Mouse (Mus musculus) stomach, embryonic 15.5 days (tissue): ENCODE results near the gene Pgp. TPM values are rescaled to one million over a fixed set of nuclear protein-coding genes. Genes with fewer than 3 reads are reported as not detected.

ENCODE experiments used
- ATAC-seq: fragments of 200-750 bp; cut with Nextera tagmentation; 2 replicates; pipeline ENCODE4 v1.8.0; 2017; ENCODE audit warnings: low read depth, moderate number of reproducible peaks, moderate TSS enrichment; ENCODE audit not compliant: insufficient read depth, low FRiP score
- H3K27ac ChIP-seq: fragments of 300-500 bp; sonication (generic); 2 replicates; pipeline ENCODE4 v1.5.1; 2015; ENCODE audit warnings: mild to moderate bottlenecking, inconsistent platforms
- H3K27me3 ChIP-seq: fragments of 300-500 bp; sonication (generic); replicated peaks from 2 replicates; pipeline ENCODE4 v1.6.1; 2015; ENCODE audit warnings: inconsistent platforms
- H3K36me3 ChIP-seq: fragments of 300-500 bp; sonication (generic); 2 replicates; pipeline ENCODE4 v1.6.1; 2015; ENCODE audit warnings: inconsistent platforms
- H3K4me1 ChIP-seq: fragments of 300-500 bp; sonication (generic); 2 replicates; pipeline ENCODE4 v1.6.1; 2015; ENCODE audit warnings: inconsistent platforms
- H3K4me2 ChIP-seq: fragments of 300-500 bp; sonication (generic); 2 replicates; pipeline ENCODE4 v1.6.1; 2015; ENCODE audit warnings: mild to moderate bottlenecking, inconsistent platforms
- H3K4me3 ChIP-seq: fragments of 300-500 bp; sonication (generic); replicated peaks from 2 replicates; pipeline ENCODE4 v1.5.1; 2015; ENCODE audit warnings: inconsistent platforms
- H3K9ac ChIP-seq: fragments of 300-500 bp; sonication (generic); 2 replicates; pipeline ENCODE4 v1.6.1; 2015; ENCODE audit warnings: inconsistent platforms
- H3K9me3 ChIP-seq: fragments of 300-500 bp; sonication (generic); 2 replicates; pipeline ENCODE4 v1.6.1; 2016; ENCODE audit warnings: inconsistent platforms
- WGBS: fragments of 180-500 bp; shearing (Covaris S2); methylation state at CpG from one replicate; pipeline ENCODE4 v1.1.7; 2015; 5-methylcytosine and 5-hydroxymethylcytosine counted together
- polyA plus RNA-seq: library from polyadenylated mRNA; unstranded; fragments of >200 nt; fragmentation: Nextera tagmentation; extraction: Ambion mirVana; gene quantifications from 2 replicates; pipeline ENCODE4 v1.2.1, GENCODE M21; 2015

The Pgp gene
- polyA plus RNA-seq, 1 experiment from 2014 or later, result 64.6 TPM

DNA sequence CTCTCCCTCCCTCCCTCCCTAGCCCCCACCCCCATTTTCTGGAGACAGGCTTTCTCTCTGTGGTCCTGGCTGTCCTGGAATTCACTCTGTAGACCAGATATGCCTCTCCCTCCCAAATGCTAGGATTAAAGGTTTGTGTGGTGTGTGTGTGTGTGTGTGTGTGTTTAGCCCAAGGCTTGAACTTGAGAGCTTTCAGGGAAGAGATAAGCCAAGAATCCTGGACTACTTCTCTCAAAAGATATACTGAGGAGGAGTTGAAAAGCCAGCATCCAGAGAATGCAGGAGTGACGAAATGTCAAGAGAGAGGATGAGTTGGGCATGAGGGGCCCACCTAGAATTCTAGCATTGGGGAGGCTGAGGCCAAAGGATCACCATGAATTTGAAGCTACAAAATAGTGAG, 7.3 kb upstream of the Pgp start:
- Histone ChIP-seq H3K4me1 (no peaks in the 10 kb centered on the region), H3K36me3 (no peaks in the 10 kb centered on the region), H3K27me3 (no peaks in the 10 kb centered on the region), H3K4me2 (no peak overlapping the region), H3K9me3 (no peaks in the 10 kb centered on the region), H3K4me3 (no peak overlapping the region), H3K9ac (no peak overlapping the region), H3K27ac (no peak overlapping the region)
- WGBS, result 81% methylated on average over 1 of the region's 1 CpGs
- no peak for ATAC-seq

DNA sequence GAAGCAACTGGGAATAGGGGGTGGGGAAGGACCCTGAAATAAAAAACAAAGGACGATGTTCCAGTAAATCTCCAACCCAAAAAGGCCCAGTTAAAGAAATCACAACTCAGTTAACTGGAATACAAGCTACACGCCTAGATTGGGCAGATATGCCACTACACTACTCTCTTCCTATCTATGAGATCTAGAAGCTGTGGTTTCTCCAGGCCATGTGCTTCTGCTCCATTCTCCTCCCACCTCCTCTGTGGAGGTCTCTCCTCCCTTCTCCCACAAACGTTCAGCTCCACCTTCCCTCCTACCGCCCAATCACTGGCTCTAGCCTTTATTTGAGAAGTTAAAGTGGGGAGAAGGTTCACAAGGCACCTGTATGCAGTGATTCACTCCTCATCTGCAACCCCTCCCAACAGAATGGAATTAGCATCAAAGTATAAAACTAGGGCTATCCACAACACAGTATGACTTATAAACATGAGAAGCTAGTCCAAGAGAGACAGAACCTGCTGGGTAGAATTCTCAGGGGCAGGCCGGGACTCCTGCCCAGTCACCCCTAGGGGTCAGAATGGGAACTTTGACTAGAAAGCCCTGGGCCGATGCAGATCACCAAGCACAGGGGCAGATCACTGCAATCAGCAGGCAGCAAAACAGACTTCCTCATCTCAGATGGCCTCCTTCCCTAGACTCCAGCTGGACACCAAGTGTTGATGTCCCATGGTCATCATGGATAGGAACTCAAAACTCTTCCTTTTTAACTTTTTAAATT, 6.6 kb upstream of the Pgp start:
- H3K9ac ChIP-seq, result no peak overlapping the region
- no peaks in the 10 kb centered on the region for H3K9me3 ChIP-seq
- 55% methylated on average over 6 of the region's 6 CpGs for WGBS
- H3K36me3 ChIP-seq, result no peaks in the 10 kb centered on the region
- ATAC-seq, result no peak
- no peaks in the 10 kb centered on the region for H3K4me1 ChIP-seq
- no peak overlapping the region for H3K4me3 ChIP-seq
- no peak overlapping the region for H3K27ac ChIP-seq
- no peak overlapping the region for H3K4me2 ChIP-seq
- H3K27me3 ChIP-seq, result no peaks in the 10 kb centered on the region

DNA sequence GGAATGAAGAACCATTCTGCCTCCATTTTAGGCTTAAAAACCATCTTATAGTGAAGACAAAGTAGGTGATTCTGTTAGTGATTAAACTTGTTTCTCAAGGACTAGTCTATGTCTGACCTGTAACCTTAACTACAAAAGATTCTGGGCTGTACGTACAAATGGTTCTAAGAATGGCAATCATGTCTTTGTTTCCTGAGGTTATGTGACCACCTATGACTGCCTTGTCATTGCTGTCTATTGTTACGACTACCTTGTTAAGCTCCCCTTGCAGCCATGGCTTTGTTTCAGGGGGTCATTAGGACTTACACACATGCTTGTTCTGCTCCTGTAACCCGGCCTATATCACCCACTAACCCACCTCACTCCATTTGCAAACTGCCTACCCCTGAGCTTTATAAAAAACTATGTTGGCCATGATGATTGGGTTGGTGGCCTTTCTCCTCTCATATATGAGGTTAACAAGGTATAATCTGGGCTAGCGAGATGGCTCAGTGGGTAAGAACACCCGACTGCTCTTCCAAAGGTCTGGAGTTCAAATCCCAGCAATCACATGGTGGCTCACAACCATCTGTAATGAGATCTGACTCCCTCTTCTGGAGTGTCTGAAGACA, 1.5 kb upstream of the Pgp start:
- WGBS, result 92% methylated on average over 5 of the region's 5 CpGs
- Histone ChIP-seq H3K4me2 (no peak overlapping the region), H3K27me3 (no peaks in the 10 kb centered on the region), H3K9me3 (no peaks in the 10 kb centered on the region), H3K4me3 (no peak overlapping the region), H3K9ac (no peak overlapping the region), H3K4me1 (peaks cover 28% of the 10 kb centered on the region), H3K27ac (no peak overlapping the region), H3K36me3 (0 out of 2 replicates have a peak, but pooled peaks cover 3% of the 10 kb centered on the region)
- ATAC-seq, result no peak

DNA sequence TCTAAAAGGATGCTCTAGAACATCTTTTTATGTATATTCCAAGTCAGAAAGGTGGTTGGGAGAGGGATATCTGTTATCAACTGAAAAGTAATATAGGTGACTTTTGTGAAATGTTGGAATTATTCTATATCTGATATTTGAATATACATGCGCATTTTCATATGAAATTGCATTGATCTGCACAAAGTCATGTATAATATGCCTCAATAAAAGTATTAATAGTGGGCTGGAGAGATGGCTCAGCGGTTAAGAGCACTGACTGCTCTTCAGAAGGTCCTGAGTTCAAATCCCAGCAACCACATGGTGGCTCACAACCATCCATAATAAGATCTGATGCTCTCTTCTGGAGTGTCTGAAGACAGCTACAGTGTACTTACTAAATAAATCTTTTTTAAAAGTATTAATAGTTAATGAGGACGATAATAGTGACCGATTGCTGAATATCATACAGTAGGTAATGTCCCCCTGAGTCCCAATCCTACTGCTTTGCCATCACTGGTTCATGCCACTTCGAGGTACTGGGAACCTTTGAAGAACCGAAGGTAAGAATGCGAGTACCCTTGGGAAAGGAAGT, 769 bp upstream of the Pgp start:
- Histone ChIP-seq H3K9ac (peak overlapping the region; percentile 37; the same call in 1 of the 2 replicates), H3K27ac (peak overlapping the region; percentile 90), H3K4me1 (peaks cover 33% of the 10 kb centered on the region), H3K4me3 (peak overlapping the region; percentile 71), H3K27me3 (no peaks in the 10 kb centered on the region), H3K4me2 (peak overlapping the region; percentile 96), H3K9me3 (no peaks in the 10 kb centered on the region), H3K36me3 (peaks cover 10% of the 10 kb centered on the region; the same call in 1 of the 2 replicates)
- 18% methylated on average over 7 of the region's 7 CpGs for WGBS
- ATAC-seq, result no peak

DNA sequence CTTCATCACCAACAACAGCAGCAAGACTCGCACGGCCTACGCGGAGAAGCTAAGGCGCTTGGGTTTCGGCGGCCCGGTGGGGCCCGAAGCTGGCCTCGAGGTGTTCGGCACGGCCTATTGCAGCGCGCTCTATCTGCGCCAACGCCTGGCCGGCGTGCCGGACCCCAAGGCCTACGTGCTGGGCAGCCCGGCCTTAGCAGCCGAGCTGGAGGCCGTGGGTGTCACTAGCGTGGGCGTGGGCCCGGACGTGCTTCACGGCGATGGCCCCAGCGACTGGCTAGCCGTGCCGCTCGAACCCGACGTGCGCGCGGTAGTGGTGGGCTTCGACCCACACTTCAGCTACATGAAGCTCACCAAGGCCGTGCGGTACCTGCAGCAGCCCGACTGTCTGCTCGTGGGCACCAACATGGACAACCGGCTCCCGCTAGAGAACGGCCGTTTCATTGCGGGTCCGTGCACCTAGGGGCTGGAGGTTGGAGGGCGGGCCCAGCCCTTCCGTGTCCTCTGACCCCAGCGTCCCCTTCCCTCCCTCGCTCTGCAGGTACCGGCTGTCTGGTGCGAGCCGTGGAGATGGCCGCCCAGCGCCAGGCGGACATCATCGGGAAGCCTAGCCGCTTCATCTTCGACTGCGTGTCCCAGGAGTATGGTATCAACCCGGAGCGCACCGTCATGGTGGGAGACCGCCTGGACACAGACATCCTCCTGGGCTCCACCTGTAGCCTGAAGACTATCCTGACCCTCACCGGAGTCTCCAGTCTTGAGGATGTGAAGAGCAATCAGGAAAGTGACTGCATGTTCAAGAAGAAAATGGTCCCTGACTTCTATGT, 722 bp downstream of the Pgp start:
- H3K27me3 ChIP-seq, result no peaks in the 10 kb centered on the region
- peak; percentile 8; the same call in 1 of the 2 replicates for ATAC-seq
- under 1% methylated on average over 68 of the region's 68 CpGs for WGBS

DNA sequence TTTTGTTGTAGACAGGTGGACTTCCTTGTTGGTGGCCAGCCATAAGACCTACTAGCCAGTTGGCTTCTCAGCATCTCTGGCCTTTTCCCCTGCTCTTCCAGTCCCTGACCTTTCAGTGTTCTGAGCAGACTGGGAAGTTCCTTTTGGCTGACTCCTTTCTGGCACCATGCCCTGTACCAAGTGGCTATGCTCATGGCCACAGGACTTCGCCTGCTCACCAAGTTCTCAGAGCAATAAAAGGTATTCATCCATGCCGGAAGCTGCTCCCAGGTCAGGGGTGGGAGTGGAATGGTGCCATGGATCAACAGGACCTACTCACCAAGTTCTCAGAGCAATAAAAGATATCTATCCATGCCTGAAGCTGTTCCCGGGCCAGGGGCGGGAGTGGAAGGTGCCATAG, 2.3 kb downstream of the Pgp start:
- Histone ChIP-seq H3K27ac (peak overlapping the region; percentile 73), H3K9me3 (no peaks in the 10 kb centered on the region), H3K4me2 (peak overlapping the region; percentile 96), H3K4me1 (peaks cover 35% of the 10 kb centered on the region), H3K4me3 (0 out of 2 replicates have a peak overlapping the region, but pooled peaks have one; percentile 3), H3K9ac (no peak overlapping the region), H3K36me3 (peaks cover 34% of the 10 kb centered on the region), H3K27me3 (no peaks in the 10 kb centered on the region)
- WGBS, result 79% methylated on average over 4 of the region's 4 CpGs
- no peak for ATAC-seq

More for the DNA sequence above, 722 bp downstream of the Pgp start:
- peak overlapping the region; percentile 71 for H3K4me3 ChIP-seq
- peak overlapping the region; percentile 90 for H3K27ac ChIP-seq
- peaks cover 24% of the 10 kb centered on the region for H3K36me3 ChIP-seq
- H3K4me2 ChIP-seq, result peak overlapping the region; percentile 96
- H3K9me3 ChIP-seq, result no peaks in the 10 kb centered on the region
- peak overlapping the region; percentile 88 for H3K9ac ChIP-seq
- H3K4me1 ChIP-seq, result peaks cover 33% of the 10 kb centered on the region

DNA sequence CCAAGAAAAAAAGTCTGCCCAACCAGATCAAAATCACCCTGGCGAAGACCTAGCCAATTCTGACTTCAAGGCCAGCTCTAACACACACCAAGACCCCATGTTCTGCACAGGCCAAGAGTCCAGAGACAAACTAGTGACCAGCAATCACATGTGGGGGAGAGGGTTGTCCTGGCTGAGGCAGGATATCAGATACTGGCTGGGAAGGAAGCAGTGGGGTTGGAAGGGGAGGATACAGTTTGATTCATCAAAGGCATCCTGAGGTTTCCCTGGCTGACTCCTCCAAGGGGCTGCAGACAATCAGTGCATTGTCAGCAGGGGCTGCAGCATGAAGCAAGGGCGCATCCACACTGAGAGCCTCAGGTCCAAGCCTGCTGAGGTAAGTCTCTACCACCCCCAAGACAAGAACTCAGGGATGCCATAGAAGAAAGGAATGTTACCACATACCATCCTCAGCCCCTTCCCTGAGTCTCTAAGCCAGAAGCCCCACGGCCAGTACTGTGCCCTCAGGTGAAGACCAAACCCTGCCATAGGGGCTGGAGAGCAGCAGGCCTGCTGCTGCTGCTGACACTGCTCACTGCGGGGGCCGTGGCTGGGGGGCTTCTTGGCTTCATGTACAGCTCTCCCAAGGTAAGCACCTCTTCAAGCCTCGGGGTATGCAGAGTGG, 3.6 kb downstream of the Pgp start, which contains the start of gene Bricd5:
Gene Bricd5, plus strand, starts transcription at position 273 of the 664 bp plus-strand sequence.
- WGBS, result 76% methylated on average over 6 of the region's 6 CpGs
- Histone ChIP-seq H3K4me3 (0 out of 2 replicates have a peak within 1 kb of the TSS, but pooled peaks have one; percentile 3), H3K27me3 (no peaks in the 10 kb centered on the region), H3K27ac (peak within 1 kb of the TSS; percentile 73), H3K36me3 (peaks cover 34% of the 10 kb centered on the region), H3K9me3 (no peaks in the 10 kb centered on the region), H3K4me2 (peak within 1 kb of the TSS; percentile 96), H3K4me1 (peaks cover 44% of the 10 kb centered on the region), H3K9ac (no peak within 1 kb of the TSS)
- ATAC-seq, result no peak

DNA sequence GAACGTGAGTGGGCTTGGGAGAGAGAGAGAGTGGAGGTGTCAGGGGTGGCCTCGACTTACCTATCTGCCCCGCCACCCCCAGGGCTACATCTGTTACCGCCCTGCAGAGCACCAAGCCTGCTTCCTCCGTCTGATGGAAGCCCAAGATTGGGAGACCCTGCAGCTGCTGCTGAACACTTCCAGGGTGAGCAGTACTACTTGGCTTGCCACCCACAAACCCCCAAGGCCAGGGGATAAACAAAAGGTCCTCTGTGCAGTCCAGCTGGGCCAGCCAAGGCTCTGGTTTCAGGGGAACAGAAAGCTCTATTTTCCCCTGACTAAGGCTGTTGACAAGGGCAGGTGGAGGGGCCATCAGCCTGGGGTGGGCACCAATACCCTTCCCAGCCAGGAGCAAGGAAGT, 4.4 kb downstream of the Pgp start:
- Histone ChIP-seq H3K4me2 (no peak overlapping the region), H3K36me3 (peaks cover 34% of the 10 kb centered on the region), H3K27me3 (no peaks in the 10 kb centered on the region), H3K27ac (no peak overlapping the region; the same call in 1 of the 2 replicates), H3K4me3 (no peak overlapping the region), H3K4me1 (peaks cover 44% of the 10 kb centered on the region), H3K9me3 (no peaks in the 10 kb centered on the region), H3K9ac (no peak overlapping the region)
- WGBS, result 78% methylated on average over 5 of the region's 5 CpGs
- ATAC-seq, result no peak

DNA sequence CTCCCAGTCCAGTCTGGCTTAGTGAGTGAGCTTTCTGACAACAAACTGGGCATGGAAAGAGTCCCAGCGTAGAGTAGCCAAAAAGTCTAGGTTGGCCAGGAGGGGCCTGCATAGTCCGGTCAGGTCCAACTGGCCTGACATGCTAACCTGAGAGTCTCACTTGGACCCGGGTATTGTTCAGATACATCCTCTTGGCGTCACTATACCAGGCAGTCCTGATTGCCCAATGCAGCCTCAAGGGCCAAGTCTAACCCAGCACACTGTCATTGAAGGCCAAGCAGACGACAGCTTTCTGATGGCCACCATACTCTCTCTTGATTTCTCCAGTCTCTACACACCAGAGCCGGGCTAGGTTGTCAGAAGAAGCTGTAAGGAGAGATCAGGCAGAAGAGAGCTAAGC, 5.4 kb downstream of the Pgp start:
- Histone ChIP-seq H3K4me3 (no peak overlapping the region), H3K4me1 (peaks cover 50% of the 10 kb centered on the region), H3K27me3 (no peaks in the 10 kb centered on the region), H3K27ac (no peak overlapping the region), H3K36me3 (peaks cover 34% of the 10 kb centered on the region), H3K9me3 (no peaks in the 10 kb centered on the region), H3K4me2 (no peak overlapping the region), H3K9ac (no peak overlapping the region)
- ATAC-seq, result no peak
- 87% methylated on average over 6 of the region's 6 CpGs for WGBS

DNA sequence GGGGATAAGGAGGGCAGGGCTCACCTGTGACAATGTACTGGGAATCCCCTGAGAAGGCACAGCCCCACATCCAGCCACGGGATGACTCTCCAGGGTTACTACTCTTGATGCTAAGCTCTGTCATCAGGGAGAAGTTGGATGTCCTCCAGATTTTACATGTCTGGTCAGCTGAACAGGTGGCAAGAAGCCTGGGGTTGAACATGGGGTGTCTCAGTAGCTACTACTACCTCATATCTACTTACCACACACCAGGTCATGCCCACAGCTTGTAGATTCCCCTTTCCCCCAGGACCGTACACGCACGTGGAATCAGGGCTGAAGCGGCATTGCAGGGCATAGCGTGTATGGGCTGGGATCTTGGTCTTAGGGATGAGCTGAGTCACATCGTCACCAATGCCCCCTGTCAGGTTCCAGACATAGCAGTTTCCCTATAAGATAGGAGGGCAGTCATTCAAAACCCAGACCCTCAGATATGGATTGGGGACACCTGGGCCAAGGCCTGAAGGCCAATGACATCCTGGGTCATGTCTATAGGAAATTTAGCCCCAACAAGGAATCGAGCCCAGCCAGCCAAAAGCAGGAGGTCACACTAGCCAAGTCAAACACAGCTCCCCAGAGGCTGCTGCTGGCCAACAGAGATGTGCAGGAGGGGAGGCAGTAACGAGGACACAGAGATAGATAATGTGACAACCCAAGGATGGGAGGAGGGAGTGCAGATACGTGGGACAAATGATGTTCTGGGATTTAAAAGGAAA, 6.0 kb downstream of the Pgp start:
- Histone ChIP-seq H3K27me3 (no peaks in the 10 kb centered on the region), H3K4me2 (no peak overlapping the region), H3K36me3 (peaks cover 34% of the 10 kb centered on the region), H3K4me1 (peaks cover 45% of the 10 kb centered on the region), H3K27ac (no peak overlapping the region), H3K9ac (no peak overlapping the region), H3K9me3 (no peaks in the 10 kb centered on the region), H3K4me3 (no peak overlapping the region)
- WGBS, result 89% methylated on average over 10 of the region's 10 CpGs
- ATAC-seq, result no peak
